Mouse (Mus musculus) T-cell, adult 2 months (primary cell): ENCODE measurements around the gene 1810062G17Rik.

Experiments used
- DNase-seq: peaks from one replicate; pipeline ENCODE4 v3.0.0; 2022; ENCODE audit warnings: low spot score

1810062G17Rik gene

DNA sequence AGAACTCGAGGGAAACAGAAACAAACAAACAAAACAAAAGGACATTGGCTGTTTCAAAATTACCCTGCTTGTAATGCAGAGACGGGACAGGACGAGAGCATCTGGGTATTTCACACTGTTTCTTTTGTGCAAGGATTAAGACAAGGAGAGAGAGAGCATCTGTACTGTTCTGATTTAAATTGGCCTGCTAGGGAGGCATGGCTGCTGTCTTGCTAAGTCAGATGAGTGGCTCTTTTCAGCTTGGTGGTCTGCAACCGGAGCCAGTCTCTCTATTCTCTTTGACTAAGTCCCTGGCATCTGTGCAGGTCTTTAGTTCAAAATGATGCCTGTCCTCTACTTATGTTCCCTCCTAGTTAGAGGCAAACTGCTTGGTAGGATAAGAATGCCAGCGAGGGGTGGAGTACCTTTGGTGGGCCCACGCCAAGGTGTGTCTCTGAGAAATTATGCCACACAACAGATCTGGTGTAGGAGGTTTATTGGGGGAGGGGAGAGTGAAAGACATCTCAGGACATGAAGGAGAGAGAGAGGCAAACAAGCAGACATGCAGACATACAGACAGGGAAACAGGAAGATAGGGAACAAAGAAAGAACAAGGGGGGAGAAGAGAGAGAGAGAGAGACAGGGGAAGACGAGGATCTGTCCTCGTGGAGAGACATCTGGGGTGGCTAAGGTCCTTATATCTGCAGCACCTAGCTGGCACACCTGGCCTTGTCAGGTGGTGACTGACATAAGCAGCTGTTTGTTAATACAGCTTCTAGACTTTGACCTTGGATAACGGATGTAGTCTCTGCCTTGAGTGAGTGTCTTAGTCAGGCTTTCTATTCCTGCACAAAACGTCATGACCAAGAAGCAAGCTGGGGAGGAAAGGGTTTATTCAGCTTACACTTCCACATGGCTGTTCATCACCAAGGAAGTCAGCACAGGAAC lies 30.3 kb downstream of the 1810062G17Rik start:
- no peak for DNase-seq

DNA sequence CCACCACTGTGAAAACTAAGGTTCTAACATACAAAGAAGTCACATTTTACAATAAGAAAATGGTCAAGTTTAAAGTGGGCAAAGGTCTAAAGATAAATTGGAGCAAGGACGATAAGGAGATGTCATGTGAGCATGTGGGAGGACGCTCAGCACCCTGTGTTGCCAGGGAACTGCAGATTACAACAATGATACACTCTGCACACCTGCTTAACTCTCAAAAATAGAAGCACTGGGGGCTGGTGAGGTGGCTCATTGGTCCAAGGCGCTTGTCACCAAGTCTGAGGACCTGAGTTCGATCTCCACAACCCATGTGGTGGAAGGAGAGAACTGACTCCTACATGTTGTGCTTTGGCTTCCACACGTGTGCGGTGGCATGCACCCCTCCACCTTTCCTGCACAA lies 35.8 kb downstream of the 1810062G17Rik start:
- no peak for DNase-seq

- DNase-seq: no peak
Observed at GRCm38 (mm10) chr3:36516196-36516595, 40.5 kb downstream of the 1810062G17Rik start.

DNA sequence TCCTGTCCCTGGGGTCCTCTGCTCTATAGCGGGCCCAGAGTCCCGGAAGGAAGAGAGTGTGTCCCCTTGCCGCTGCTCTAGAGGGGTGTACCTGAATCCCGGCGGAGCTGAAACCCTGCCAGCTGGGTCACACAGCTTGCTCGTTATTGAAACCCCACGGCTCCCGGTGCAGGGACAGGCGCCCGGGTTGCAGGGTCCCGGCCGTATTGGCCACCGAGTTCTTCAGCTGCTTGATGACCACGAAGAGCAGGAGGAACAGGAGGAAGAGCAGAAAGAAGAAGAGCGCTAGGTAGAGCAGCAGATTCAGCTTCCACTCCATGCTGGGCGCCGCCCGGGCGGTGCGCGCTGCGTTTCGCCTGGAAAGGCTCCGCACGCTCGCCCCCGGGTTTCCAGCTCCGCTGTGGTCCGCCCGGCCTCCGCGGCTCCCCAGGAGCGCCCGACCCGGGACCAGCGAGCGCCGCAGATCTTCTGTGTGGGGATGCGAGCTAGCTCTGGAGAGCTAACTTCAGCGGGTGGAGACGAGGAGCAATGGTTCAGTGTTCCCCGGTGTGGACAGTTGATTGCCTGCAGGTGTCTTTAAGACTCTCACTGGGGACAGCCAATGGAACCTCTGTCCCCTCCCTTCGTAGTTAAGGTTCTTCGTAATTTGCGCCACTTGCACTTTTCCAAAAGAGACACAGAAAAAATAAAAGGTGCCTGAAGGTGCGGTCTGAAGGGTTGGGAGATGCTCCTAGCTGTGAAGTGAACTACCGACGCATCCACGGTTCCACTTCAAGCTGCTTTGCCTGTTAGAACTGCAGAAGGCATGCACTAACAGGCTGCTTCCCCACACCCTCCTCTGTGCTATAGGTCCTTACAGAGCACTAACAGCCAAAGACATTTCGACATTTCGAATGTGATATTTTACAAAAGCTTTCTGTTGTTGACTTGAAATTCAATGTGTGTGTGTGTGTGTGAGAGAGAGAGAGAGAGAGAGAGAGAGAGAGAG lies 45.6 kb downstream of the 1810062G17Rik start, which contains the start of gene Gm11549:
Gene Gm11549 (minus strand): TSS at position 741 of the 988 bp plus-strand sequence.
- DNase-seq: no peak

DNA sequence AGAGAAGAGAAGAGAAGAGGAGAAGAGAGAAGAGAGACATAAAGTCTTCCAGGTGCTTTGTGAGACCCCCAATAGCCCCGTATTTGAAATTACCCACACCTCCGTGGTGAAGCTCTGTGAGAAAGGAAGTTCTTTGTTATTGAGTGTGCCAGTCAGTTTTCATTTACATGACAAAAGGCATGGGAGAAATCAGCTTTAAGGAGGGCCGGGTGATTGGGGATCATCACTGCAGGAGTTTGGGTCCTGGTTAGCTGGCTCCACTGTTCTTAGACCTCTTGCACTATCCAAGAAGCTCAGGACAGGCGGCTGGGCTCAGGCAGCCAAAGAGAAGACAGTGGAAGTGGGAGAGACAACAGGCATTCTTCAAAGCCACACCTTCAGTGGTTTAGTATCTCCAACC lies 46.4 kb downstream of the 1810062G17Rik start:
- DNase-seq: no peak

DNA sequence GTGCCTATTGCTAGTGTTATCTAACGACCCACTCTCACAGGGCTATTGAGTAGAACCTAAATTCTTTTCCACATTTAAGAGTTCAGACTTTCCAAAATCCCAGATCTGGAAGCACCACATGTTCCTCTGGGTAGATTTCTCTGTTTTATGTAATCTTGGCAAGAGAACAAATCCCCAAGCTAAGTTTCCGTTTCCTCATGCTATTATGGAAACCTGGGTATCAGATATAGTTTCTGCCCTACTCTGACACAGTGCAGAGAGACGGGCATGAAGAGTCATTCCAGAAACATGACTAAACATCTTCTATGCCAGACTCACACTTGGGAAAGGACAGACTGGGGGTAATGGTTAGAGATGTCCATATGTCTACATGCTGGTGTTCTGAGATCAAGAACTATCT lies 48.7 kb downstream of the 1810062G17Rik start:
- DNase-seq: no peak

- no peak for DNase-seq
Observed at GRCm38 (mm10) chr3:36530345-36530744, 54.6 kb downstream of the 1810062G17Rik start.

DNA sequence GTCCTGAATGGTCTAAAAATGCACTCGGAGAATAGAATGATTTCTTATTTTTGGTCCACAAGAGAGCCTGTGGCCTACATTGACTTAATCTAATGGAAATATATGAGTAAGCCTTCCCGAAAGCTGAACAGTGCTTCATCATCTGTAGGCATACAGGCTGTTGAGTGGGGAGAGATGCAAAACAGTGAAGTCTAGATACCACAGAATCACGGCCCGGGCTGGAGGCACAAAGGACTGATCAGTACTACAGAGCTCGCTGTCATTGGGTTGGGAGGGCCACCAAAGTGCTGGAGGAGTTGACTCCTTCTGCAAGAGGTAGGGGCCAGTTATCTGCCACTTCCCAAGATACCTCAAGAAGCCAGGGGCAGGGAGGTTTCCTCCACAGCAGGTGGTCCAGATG lies 55.0 kb downstream of the 1810062G17Rik start:
- DNase-seq: no peak

DNA sequence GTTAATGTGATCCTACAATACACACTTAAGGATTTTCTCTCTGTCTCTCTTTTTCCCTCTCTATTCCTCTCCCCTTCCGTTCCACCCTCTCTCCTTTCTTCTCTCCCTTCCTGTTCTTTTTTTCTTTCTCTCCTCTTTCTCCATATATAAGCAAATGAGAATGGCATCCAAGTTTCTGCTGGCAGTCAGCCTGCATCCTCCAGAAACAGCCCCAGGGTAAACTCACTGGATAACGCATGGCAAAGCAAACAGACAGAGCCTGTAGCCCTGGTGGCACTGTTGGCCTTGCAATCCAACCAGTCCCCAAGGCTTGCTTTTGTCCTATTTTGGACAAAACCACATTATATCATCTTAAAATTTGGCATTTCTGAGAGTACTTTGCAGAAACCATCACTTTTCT lies 55.5 kb downstream of the 1810062G17Rik start:
- DNase-seq: no peak
